ENCODE assay signal across 8 mouse cellular contexts in the genomic region with DNA sequence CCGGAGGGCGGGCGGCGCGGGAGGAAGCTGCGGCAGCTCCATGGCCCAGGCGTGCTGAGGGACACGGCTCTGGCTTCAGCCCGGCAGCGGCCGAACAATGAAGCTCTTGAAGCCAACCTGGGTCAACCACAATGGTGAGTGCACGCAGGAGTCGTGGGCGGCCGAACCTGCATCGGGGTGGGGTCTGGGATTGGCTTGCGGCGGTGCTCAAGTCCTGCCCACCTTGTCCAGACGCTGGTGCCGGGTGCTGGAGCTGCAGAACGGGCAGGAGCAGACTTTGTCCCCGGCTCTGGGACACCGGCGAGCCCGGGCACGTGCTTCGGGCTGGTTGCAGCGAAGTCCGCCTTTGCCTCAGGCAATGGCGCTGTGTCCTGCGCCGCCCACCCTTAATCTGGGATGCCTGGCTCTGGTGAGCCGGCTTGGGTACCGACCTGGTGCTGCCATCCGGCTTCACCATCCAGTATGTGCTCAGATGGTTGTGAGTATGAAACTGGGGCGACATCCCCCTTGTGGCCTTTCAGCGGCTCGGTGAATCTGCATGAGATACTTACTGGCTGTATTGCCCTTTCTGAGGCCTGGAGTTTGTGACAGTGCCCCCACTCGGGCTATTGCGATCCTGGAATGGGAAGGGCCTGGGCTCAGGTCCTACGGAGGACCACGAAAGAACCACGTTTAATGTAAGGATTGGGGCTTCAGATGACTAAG. TPM values are rescaled to one million over a fixed set of nuclear protein-coding genes. Genes with fewer than 3 reads are reported as not detected.
A peak's percentile ranks its signal among the peaks of the same experiment; 100 is the strongest.
DNase-seq lines count a peak whose midpoint lies in the region; ATAC-seq and TF ChIP-seq lines count a peak whose summit lies in the region.

No protein-coding gene starts in this region.

- H3K27me3 ChIP-seq in erythroblast, embryonic 14.5 days (ENCODE audit: control insufficient read depth): no peaks in the 10 kb centered on the region
- no peaks in the 10 kb centered on the region for H3K27me3 ChIP-seq in heart, embryonic 14.5 days (ENCODE audit: control insufficient read depth, insufficient read depth, low read length)
- no peaks in the 10 kb centered on the region for H3K27me3 ChIP-seq in liver, embryonic 14.5 days (ENCODE audit: control insufficient read depth, insufficient read depth, low read length)

- peak; percentile 81 for DNase-seq in CD4-positive, CD25-positive, alpha-beta regulatory T cell, adult 2 months (ENCODE audit: low read depth, low spot score)
- DNase-seq in adrenal gland, postnatal 4 days (ENCODE audit: low spot score in 2 of 2): peak; percentile 26 to 49
- peak; percentile 72 for DNase-seq in kidney, postnatal 10 days
- DNase-seq in liver, embryonic 14.5 days (ENCODE audit: low read depth in 3 of 3, low spot score in 3 of 3): peak in 2 of 3 experiments; percentile 41 to 60
- peak; percentile 51 to 69 for DNase-seq in natural killer cell, adult 2 months (ENCODE audit: low spot score in 2 of 2)
- peak; percentile 33 for DNase-seq in telencephalon, adult 2 months (ENCODE audit: low read depth, low spot score)

- ATAC-seq in heart, embryonic 14.5 days (ENCODE audit: insufficient number of reproducible peaks, insufficient read depth, low FRiP score, low read depth): peak; percentile 11
- peak; percentile 9 for ATAC-seq in liver, embryonic 14.5 days (ENCODE audit: insufficient read depth)

- under 1% methylated on average over 43 of the region's 43 CpGs for WGBS in heart, embryonic 14.5 days
- 1% methylated on average over 43 of the region's 43 CpGs for WGBS in liver, embryonic 14.5 days (ENCODE audit: insufficient replicate concordance)

- peak; percentile 53 for TF ChIP-seq CTCF in liver, embryonic 14.5 days (IDR thresholded peaks at IDR 0.05; ENCODE audit: low read depth)

- peaks cover 64% of the 10 kb centered on the region for H3K36me3 ChIP-seq in erythroblast, embryonic 14.5 days (ENCODE audit: control insufficient read depth)
- peaks cover 32% of the 10 kb centered on the region for H3K36me3 ChIP-seq in heart, embryonic 14.5 days (ENCODE audit: control insufficient read depth, insufficient read depth, low read length)
- H3K36me3 ChIP-seq in liver, embryonic 14.5 days (replicated peaks; ENCODE audit: control insufficient read depth, insufficient read depth, low read depth): peaks cover 17% of the 10 kb centered on the region

- peaks cover 49% of the 10 kb centered on the region for H3K4me1 ChIP-seq in erythroblast, embryonic 14.5 days (ENCODE audit: control insufficient read depth)
- H3K4me1 ChIP-seq in heart, embryonic 14.5 days (ENCODE audit: control insufficient read depth in 2 of 2, insufficient read depth in 2 of 2, low read length in 2 of 2): peaks cover 0 to 5% of the 10 kb centered on the region in 2 experiments; a peak in 2 of 4 replicates
- H3K4me1 ChIP-seq in liver, embryonic 14.5 days (replicated peaks; ENCODE audit: control insufficient read depth in 2 of 2, insufficient read depth in 2 of 2, low read length in 1 of 2): peaks cover 10 to 12% of the 10 kb centered on the region in 2 experiments

- peak overlapping the region; percentile 99 for H3K4me3 ChIP-seq in erythroblast, embryonic 14.5 days (replicated peaks)
- H3K4me3 ChIP-seq in heart, embryonic 14.5 days (ENCODE audit: control insufficient read depth in 1 of 2, insufficient read depth in 1 of 2, low read depth in 1 of 2, low read length in 2 of 2): peak overlapping the region; percentile 88 to 94
- H3K4me3 ChIP-seq in liver, embryonic 14.5 days (ENCODE audit: insufficient read depth in 1 of 2, low read depth in 2 of 2, low read length in 2 of 2): peak overlapping the region; percentile 80 to 97

- H3K27ac ChIP-seq in heart, embryonic 14.5 days (replicated peaks in 1 of 2; ENCODE audit: control insufficient read depth in 1 of 2, insufficient read depth in 1 of 2, low read depth in 2 of 2, low read length in 2 of 2): peak overlapping the region; percentile 90 to 94
- H3K27ac ChIP-seq in liver, embryonic 14.5 days: peak overlapping the region; percentile 95

- no peaks in the 10 kb centered on the region for H3K9me3 ChIP-seq in erythroblast, embryonic 14.5 days (ENCODE audit: control insufficient read depth, low read length)
- no peaks in the 10 kb centered on the region for H3K9me3 ChIP-seq in heart, embryonic 14.5 days (ENCODE audit: control insufficient read depth, low read length)
- H3K9me3 ChIP-seq in liver, embryonic 14.5 days (ENCODE audit: control insufficient read depth, low read length): no peaks in the 10 kb centered on the region

- peak overlapping the region; percentile 92 for H3K9ac ChIP-seq in heart, embryonic 14.5 days (ENCODE audit: low read length)
- H3K9ac ChIP-seq in liver, embryonic 14.5 days (replicated peaks): peak overlapping the region; percentile 92

- peak overlapping the region; percentile 82 for H3K4me2 ChIP-seq in heart, embryonic 14.5 days (ENCODE audit: low read length)
- H3K4me2 ChIP-seq in liver, embryonic 14.5 days (ENCODE audit: low read depth): peak overlapping the region; percentile 99

- TF ChIP-seq EP300 in liver, embryonic 14.5 days (IDR thresholded peaks at IDR 0.05; ENCODE audit: low read depth): no peak

RNA-seq across cellular contexts. Expression of gene Hira, which starts 0.7 kb away (rescaled TPM):
- 10 to 100 TPM; 55.5 to 72.1 TPM for total RNA-seq in adrenal gland, postnatal 4 days (2021)
- 0.95 and 1.0 TPM in 2 replicates for polyA plus RNA-seq in erythroblast, embryonic 14.5 days (2012)
- 10.9 and 13.0 TPM in 2 replicates for polyA plus RNA-seq in heart, embryonic 14.5 days (2014; fragmentation: Nextera tagmentation; extraction: Ambion mirVana)
- polyA plus RNA-seq in liver, embryonic 14.5 days (2012; rRNA removed): 23.2 and 23.7 TPM in 2 replicates
- 4.9 and 5.9 TPM in 2 replicates for polyA plus RNA-seq in liver, embryonic 14.5 days (2014; fragmentation: Nextera tagmentation; extraction: Ambion mirVana)

RNA-seq across cellular contexts. Expression of gene Mrpl40, which starts 0.9 kb away (rescaled TPM):
- 10 to 100 TPM; 62.5 to 62.6 TPM for total RNA-seq in adrenal gland, postnatal 4 days (2021)
- polyA plus RNA-seq in erythroblast, embryonic 14.5 days (2012): 1.9 and 2.1 TPM in 2 replicates
- polyA plus RNA-seq in heart, embryonic 14.5 days (2014; fragmentation: Nextera tagmentation; extraction: Ambion mirVana): 90.5 and 93.1 TPM in 2 replicates
- 12.0 and 18.7 TPM in 2 replicates for polyA plus RNA-seq in liver, embryonic 14.5 days (2012; rRNA removed)
- 52.7 and 53.8 TPM in 2 replicates for polyA plus RNA-seq in liver, embryonic 14.5 days (2014; fragmentation: Nextera tagmentation; extraction: Ambion mirVana)

RNA-seq across cellular contexts. Expression of gene Gm28539, which starts 41.2 kb away (rescaled TPM):
- total RNA-seq in adrenal gland, postnatal 4 days (2021): 10 to 100 TPM in 1 of 2 experiments, 1 to 10 TPM in 1; 6.5 to 10.2 TPM
- polyA plus RNA-seq in erythroblast, embryonic 14.5 days (2012): not detected in 2 replicates
- polyA plus RNA-seq in heart, embryonic 14.5 days (2014; fragmentation: Nextera tagmentation; extraction: Ambion mirVana): not detected in 2 replicates
- polyA plus RNA-seq in liver, embryonic 14.5 days (2012; rRNA removed): not detected in 2 replicates
- not detected in 2 replicates for polyA plus RNA-seq in liver, embryonic 14.5 days (2014; fragmentation: Nextera tagmentation; extraction: Ambion mirVana)

RNA-seq across cellular contexts. Expression of gene 2510002D24Rik, which starts 41.2 kb away (rescaled TPM):
- total RNA-seq in adrenal gland, postnatal 4 days (2021): 10 to 100 TPM; 23.8 to 27.5 TPM
- 4.2 and 4.5 TPM in 2 replicates for polyA plus RNA-seq in erythroblast, embryonic 14.5 days (2012)
- polyA plus RNA-seq in heart, embryonic 14.5 days (2014; fragmentation: Nextera tagmentation; extraction: Ambion mirVana): 37.3 and 40.5 TPM in 2 replicates
- 20.5 and 23.6 TPM in 2 replicates for polyA plus RNA-seq in liver, embryonic 14.5 days (2012; rRNA removed)
- polyA plus RNA-seq in liver, embryonic 14.5 days (2014; fragmentation: Nextera tagmentation; extraction: Ambion mirVana): 10.1 and 11.0 TPM in 2 replicates

Comparison
In these comparisons a context has a peak if more than half of its experiments do, and no peak if none do; other contexts are left out.
1. Peak in every context shown above with its lines: DNase-seq, ATAC-seq, H3K4me3 ChIP-seq and H3K27ac ChIP-seq.